Comparison of ENCODE assay signal across 9 mouse cellular contexts in genomic region chr10:127614236-127615033, GRCm38 (mm10). TPM values are rescaled to one million over a fixed set of nuclear protein-coding genes. Genes with fewer than 3 reads are reported as not detected.
DNase-seq lines count a peak whose midpoint lies in the region; ATAC-seq and TF ChIP-seq lines count a peak whose summit lies in the region.
"Had no signal": no experiment of that assay in that cellular context is flagged by ENCODE, and none has a peak within 500 bp of the region (broad histone marks: within the 10 kb centered on the region; RNA-seq: fewer than 3 reads in every experiment).

No protein-coding gene starts in this region.

- peaks cover 3% of the 10 kb centered on the region; the same call in 1 of the 2 replicates for H3K27me3 ChIP-seq in lung, postnatal 0 days (replicated peaks; ENCODE audit: insufficient read depth, low read length)
- H3K27me3 ChIP-seq in limb, embryonic 12.5 days = no peaks in the 10 kb centered on the region
- H3K27me3 ChIP-seq in stomach, embryonic 14.5 days (ENCODE audit: control insufficient read depth, insufficient read depth, low read length) = no peaks in the 10 kb centered on the region

- peak; percentile 47 for DNase-seq in cerebellum, adult 9-10 months
- DNase-seq in cerebellum, postnatal 4 days (ENCODE audit: low spot score in 2 of 2) = no peak
- peak; percentile 49 for DNase-seq in lung, postnatal 0 days (ENCODE audit: low spot score)
- no peak for DNase-seq in lung, adult 2 months

- H3K9me3 ChIP-seq in lung, postnatal 0 days (ENCODE audit: low read length) = no peaks in the 10 kb centered on the region
- no peaks in the 10 kb centered on the region for H3K9me3 ChIP-seq in limb, embryonic 12.5 days
- no peaks in the 10 kb centered on the region for H3K9me3 ChIP-seq in stomach, embryonic 14.5 days (ENCODE audit: control insufficient read depth, low read depth, low read length)

- TF ChIP-seq EP300 in lung, postnatal 0 days (IDR thresholded peaks at IDR 0.05) = no peak

- peak overlapping the region; percentile 62 for H3K27ac ChIP-seq in lung, postnatal 0 days (ENCODE audit: low read length)
- peak overlapping the region; percentile 90 for H3K27ac ChIP-seq in limb, embryonic 12.5 days
- peak overlapping the region; percentile 89 for H3K27ac ChIP-seq in stomach, embryonic 14.5 days (ENCODE audit: low read length)
- H3K27ac ChIP-seq: liver, embryonic 14.5 days had no signal

- peaks cover 14% of the 10 kb centered on the region for H3K4me1 ChIP-seq in lung, postnatal 0 days (ENCODE audit: insufficient read depth, low read depth, low read length)
- H3K4me1 ChIP-seq in lung, adult 2 months (ENCODE audit: control insufficient read depth, insufficient read depth, low read length) = peaks cover 3% of the 10 kb centered on the region; the same call in 1 of the 2 replicates
- H3K4me1 ChIP-seq in limb, embryonic 12.5 days (replicated peaks) = peaks cover 76% of the 10 kb centered on the region
- peaks cover 61% of the 10 kb centered on the region for H3K4me1 ChIP-seq in stomach, embryonic 14.5 days (ENCODE audit: control insufficient read depth, insufficient read depth, low read length)

- no peak overlapping the region for H3K9ac ChIP-seq in lung, postnatal 0 days (replicated peaks; ENCODE audit: low read depth)
- peak overlapping the region; percentile 42 for H3K9ac ChIP-seq in limb, embryonic 12.5 days (replicated peaks)
- H3K9ac ChIP-seq in stomach, embryonic 14.5 days (replicated peaks; ENCODE audit: low read depth, low read length) = no peak overlapping the region; the same call in 1 of the 2 replicates
- H3K9ac ChIP-seq: liver, embryonic 14.5 days had no signal

- no peak for TF ChIP-seq POLR2A in lung, adult 2 months (IDR thresholded peaks at IDR 0.05; ENCODE audit: borderline replicate concordance, extremely low read depth, low read depth, low read length)

- H3K4me3 ChIP-seq in lung, postnatal 0 days (ENCODE audit: low read depth, low read length) = no peak overlapping the region
- H3K4me3 ChIP-seq in lung, adult 2 months (replicated peaks; ENCODE audit: extremely low read depth, low read depth, low read length) = no peak overlapping the region
- 0 out of 2 replicates have a peak overlapping the region, but pooled peaks have one; percentile 11 for H3K4me3 ChIP-seq in limb, embryonic 12.5 days (replicated peaks)
- 0 out of 2 replicates have a peak overlapping the region, but pooled peaks have one; percentile 3 for H3K4me3 ChIP-seq in stomach, embryonic 14.5 days (ENCODE audit: low read depth, low read length)

- 35% methylated on average over 12 of the region's 12 CpGs for WGBS in lung, postnatal 0 days
- 42% methylated on average over 12 of the region's 12 CpGs for WGBS in lung, adult 2 months
- WGBS in limb, embryonic 12.5 days = 10% methylated on average over 12 of the region's 12 CpGs
- WGBS in stomach, embryonic 14.5 days = 21% methylated on average over 12 of the region's 12 CpGs

- H3K36me3 ChIP-seq in lung, postnatal 0 days (ENCODE audit: insufficient read depth, low read length) = 0 out of 2 replicates have a peak, but pooled peaks cover 4% of the 10 kb centered on the region
- peaks cover 43% of the 10 kb centered on the region for H3K36me3 ChIP-seq in limb, embryonic 12.5 days
- H3K36me3 ChIP-seq in stomach, embryonic 14.5 days (ENCODE audit: control insufficient read depth, insufficient read depth, low read length) = peaks cover 24% of the 10 kb centered on the region

- ATAC-seq in lung, postnatal 0 days = peak; percentile 39
- peak; percentile 34; the same call in 1 of the 2 replicates for ATAC-seq in limb, embryonic 12.5 days (ENCODE audit: insufficient number of reproducible peaks, insufficient read depth, low FRiP score, low TSS enrichment, low read depth)
- ATAC-seq in stomach, embryonic 14.5 days (ENCODE audit: insufficient number of reproducible peaks, insufficient read depth, low FRiP score, low read depth) = peak; percentile 44
- ATAC-seq in monocyte, adult 5-6 weeks (replicated peaks; ENCODE audit: insufficient number of reproducible peaks, low FRiP score, low TSS enrichment, poor library complexity, severe bottlenecking) = no peak
- ATAC-seq in erythroblast, adult 5-6 weeks (replicated peaks; ENCODE audit: low FRiP score, poor library complexity, severe bottlenecking) = no peak

- TF ChIP-seq CTCF in lung, postnatal 0 days (IDR thresholded peaks at IDR 0.05) = no peak
- TF ChIP-seq CTCF in lung, adult 2 months (IDR thresholded peaks at IDR 0.05; ENCODE audit: insufficient read depth, low read length) = no peak

- H3K4me2 ChIP-seq in lung, postnatal 0 days (replicated peaks; ENCODE audit: low read depth, low read length) = peak overlapping the region; percentile 17; the same call in 1 of the 2 replicates
- peak overlapping the region; percentile 93 for H3K4me2 ChIP-seq in limb, embryonic 12.5 days
- peak overlapping the region; percentile 29 for H3K4me2 ChIP-seq in stomach, embryonic 14.5 days (replicated peaks; ENCODE audit: low read depth, low read length)

RNA-seq across cellular contexts. Expression of gene Lrp1, which starts 6.5 kb away (rescaled TPM):
- polyA plus RNA-seq in lung, postnatal 0 days (2015; fragmentation: Nextera tagmentation; extraction: Ambion mirVana) = 71.0 and 75.4 TPM in 2 replicates
- 215 and 248 TPM in 2 replicates for polyA plus RNA-seq in lung, adult 2 months (2012; rRNA removed)
- 87.6 and 94.7 TPM in 2 replicates for polyA plus RNA-seq in limb, embryonic 12.5 days (2016; fragmentation: Nextera tagmentation; extraction: Ambion mirVana)
- polyA plus RNA-seq in stomach, embryonic 14.5 days (2014; fragmentation: Nextera tagmentation; extraction: Ambion mirVana) = 98.0 and 99.3 TPM in 2 replicates
- total RNA-seq in monocyte, adult 5-6 weeks (2017) = 147 to 219 TPM (median 171 TPM) in 3 replicates
- total RNA-seq in erythroblast, adult 5-6 weeks (2015; ENCODE audit: low replicate concordance) = 11.9 and 14.0 TPM in 2 replicates
- 9.7 and 17.0 TPM in 2 replicates for total RNA-seq in erythroblast, adult 5-6 weeks (2017; ENCODE audit: low replicate concordance)

RNA-seq across cellular contexts. Expression of gene Stat6, which starts 28.4 kb away (rescaled TPM):
- 39.1 and 41.9 TPM in 2 replicates for polyA plus RNA-seq in lung, postnatal 0 days (2015; fragmentation: Nextera tagmentation; extraction: Ambion mirVana)
- 92.3 and 123 TPM in 2 replicates for polyA plus RNA-seq in lung, adult 2 months (2012; rRNA removed)
- 8.7 and 12.1 TPM in 2 replicates for polyA plus RNA-seq in limb, embryonic 12.5 days (2016; fragmentation: Nextera tagmentation; extraction: Ambion mirVana)
- polyA plus RNA-seq in stomach, embryonic 14.5 days (2014; fragmentation: Nextera tagmentation; extraction: Ambion mirVana) = 24.7 and 26.5 TPM in 2 replicates
- 171 to 211 TPM (median 204 TPM) in 3 replicates for total RNA-seq in monocyte, adult 5-6 weeks (2017)
- total RNA-seq in erythroblast, adult 5-6 weeks (2015; ENCODE audit: low replicate concordance) = 15.7 and 16.7 TPM in 2 replicates
- 15.9 and 27.1 TPM in 2 replicates for total RNA-seq in erythroblast, adult 5-6 weeks (2017; ENCODE audit: low replicate concordance)

RNA-seq across cellular contexts. Expression of gene Nemp1, which starts 52.3 kb away (rescaled TPM):
- polyA plus RNA-seq in lung, postnatal 0 days (2015; fragmentation: Nextera tagmentation; extraction: Ambion mirVana) = 5.0 and 6.3 TPM in 2 replicates
- polyA plus RNA-seq in lung, adult 2 months (2012; rRNA removed) = 2.7 and 3.6 TPM in 2 replicates
- polyA plus RNA-seq in limb, embryonic 12.5 days (2016; fragmentation: Nextera tagmentation; extraction: Ambion mirVana) = 12.6 and 13.5 TPM in 2 replicates
- polyA plus RNA-seq in stomach, embryonic 14.5 days (2014; fragmentation: Nextera tagmentation; extraction: Ambion mirVana) = 10.2 and 11.3 TPM in 2 replicates
- total RNA-seq in monocyte, adult 5-6 weeks (2017) = 16.1 to 28.4 TPM (median 17.2 TPM) in 3 replicates
- total RNA-seq in erythroblast, adult 5-6 weeks (2015; ENCODE audit: low replicate concordance) = 11.0 and 13.2 TPM in 2 replicates
- 12.4 and 14.3 TPM in 2 replicates for total RNA-seq in erythroblast, adult 5-6 weeks (2017; ENCODE audit: low replicate concordance)

RNA-seq across cellular contexts. Expression of gene Nab2, which starts 53.9 kb away (rescaled TPM):
- polyA plus RNA-seq in lung, postnatal 0 days (2015; fragmentation: Nextera tagmentation; extraction: Ambion mirVana) = 7.7 and 8.4 TPM in 2 replicates
- polyA plus RNA-seq in lung, adult 2 months (2012; rRNA removed) = 32.8 and 35.1 TPM in 2 replicates
- 15.3 and 19.1 TPM in 2 replicates for polyA plus RNA-seq in limb, embryonic 12.5 days (2016; fragmentation: Nextera tagmentation; extraction: Ambion mirVana)
- 9.2 and 11.1 TPM in 2 replicates for polyA plus RNA-seq in stomach, embryonic 14.5 days (2014; fragmentation: Nextera tagmentation; extraction: Ambion mirVana)
- 12.6 to 35.9 TPM (median 17.8 TPM) in 3 replicates for total RNA-seq in monocyte, adult 5-6 weeks (2017)
- total RNA-seq in erythroblast, adult 5-6 weeks (2015; ENCODE audit: low replicate concordance) = 0.96 TPM in 1 of 2 replicates, not detected in the other
- total RNA-seq in erythroblast, adult 5-6 weeks (2017; ENCODE audit: low replicate concordance) = 0.60 TPM in 1 of 2 replicates, not detected in the other

Comparison
In these comparisons a context has a peak if more than half of its experiments do, and no peak if none do; other contexts are left out.
1. DNase-seq: peak in cerebellum, adult 9-10 months (single experiment) and lung, postnatal 0 days (single experiment); none in cerebellum, postnatal 4 days (0 of 2) and lung, adult 2 months (single experiment).
2. ATAC-seq: peak in lung, postnatal 0 days (single experiment), limb, embryonic 12.5 days (single experiment) and stomach, embryonic 14.5 days (single experiment); none in monocyte, adult 5-6 weeks (single experiment) and erythroblast, adult 5-6 weeks (single experiment).
3. H3K4me2 ChIP-seq: peak in every context shown above with its lines; median percentile 93 in limb, embryonic 12.5 days; 29 in stomach, embryonic 14.5 days; 17 in lung, postnatal 0 days.
4. H3K4me3 ChIP-seq: peak in limb, embryonic 12.5 days (single experiment) and stomach, embryonic 14.5 days (single experiment); none in lung, postnatal 0 days (single experiment) and lung, adult 2 months (single experiment).
5. Peak in every context shown above with its lines, with median percentiles within 50 percentile points of each other: H3K27ac ChIP-seq.